Mouse (Mus musculus): ENCODE data around the gene Msl1. TPM values are rescaled to one million over a fixed set of nuclear protein-coding genes. Genes with fewer than 3 reads are reported as not detected.
"Not testable (repeated sequence)": the region's sequence is repeated elsewhere in the genome, so short reads cannot be mapped to it uniquely, and the experiment has no call there.

Msl1 gene
- polyA plus RNA-seq, 1 experiment = 39.0 TPM

GRCm38 (mm10) chr11:98808417-98808816 lies 13.1 kb downstream of the Msl1 start:
- TF ChIP-seq CTCF (IDR thresholded peaks at IDR 0.05; ENCODE audit: insufficient read depth, low read length) = no peak
- TF ChIP-seq POLR2A (IDR thresholded peaks at IDR 0.05; ENCODE audit: borderline replicate concordance, extremely low read depth, low read depth, low read length) = no peak
- H3K4me1 ChIP-seq (ENCODE audit: control insufficient read depth, insufficient read depth, low read length) = peaks cover 4% of the 10 kb centered on the region; the same call in 1 of the 2 replicates
- 61% methylated on average over 2 of the region's 2 CpGs for WGBS
- no peak for DNase-seq
- no peak overlapping the region for H3K4me3 ChIP-seq (replicated peaks; ENCODE audit: extremely low read depth, low read depth, low read length)

- DNase-seq = peak; percentile 98
- WGBS = under 1% methylated on average over 84 of the region's 84 CpGs
- Histone ChIP-seq H3K4me3 (replicated peaks; ENCODE audit: extremely low read depth, low read depth, low read length) (peak overlapping the region; percentile 73), H3K4me1 (ENCODE audit: control insufficient read depth, insufficient read depth, low read length) (peaks cover 4% of the 10 kb centered on the region; the same call in 1 of the 2 replicates)
- TF ChIP-seq POLR2A (IDR thresholded peaks at IDR 0.05; ENCODE audit: borderline replicate concordance, extremely low read depth, low read depth, low read length) (peak; percentile 78; the same call in 1 of the 2 replicates), CTCF (IDR thresholded peaks at IDR 0.05; ENCODE audit: insufficient read depth, low read length) (no peak)
Measured at GRCm38 (mm10) chr11:98809457-98810290, 14.4 kb downstream of the Msl1 start.

DNA sequence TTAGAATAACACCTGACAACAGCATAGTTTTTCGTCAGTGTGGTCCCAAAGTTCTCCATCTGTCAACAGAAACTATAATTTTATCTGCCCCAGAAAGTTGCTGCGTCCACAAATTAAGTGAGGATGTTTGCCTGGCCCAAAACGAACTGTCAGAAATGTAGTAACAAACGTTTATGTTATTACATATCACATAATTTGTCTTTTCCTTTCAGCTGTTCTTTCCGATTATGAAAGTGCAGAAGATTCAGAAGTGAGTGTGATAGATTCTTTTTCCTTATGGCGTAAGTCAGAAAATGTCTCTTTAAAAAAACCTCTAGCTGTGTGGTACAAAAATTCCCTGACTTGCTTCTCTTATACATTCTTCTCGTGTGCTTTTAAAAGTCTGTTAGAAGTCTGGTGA lies 15.4 kb downstream of the Msl1 start:
- TF ChIP-seq POLR2A (IDR thresholded peaks at IDR 0.05; ENCODE audit: borderline replicate concordance, extremely low read depth, low read depth, low read length) = no peak
- TF ChIP-seq CTCF (IDR thresholded peaks at IDR 0.05; ENCODE audit: insufficient read depth, low read length) = no peak
- Histone ChIP-seq H3K4me3 (replicated peaks; ENCODE audit: extremely low read depth, low read depth, low read length) (peak overlapping the region; percentile 69), H3K4me1 (ENCODE audit: control insufficient read depth, insufficient read depth, low read length) (peaks cover 4% of the 10 kb centered on the region; the same call in 1 of the 2 replicates)
- 43% methylated on average over 7 of the region's 7 CpGs for WGBS
- no peak for DNase-seq

DNA sequence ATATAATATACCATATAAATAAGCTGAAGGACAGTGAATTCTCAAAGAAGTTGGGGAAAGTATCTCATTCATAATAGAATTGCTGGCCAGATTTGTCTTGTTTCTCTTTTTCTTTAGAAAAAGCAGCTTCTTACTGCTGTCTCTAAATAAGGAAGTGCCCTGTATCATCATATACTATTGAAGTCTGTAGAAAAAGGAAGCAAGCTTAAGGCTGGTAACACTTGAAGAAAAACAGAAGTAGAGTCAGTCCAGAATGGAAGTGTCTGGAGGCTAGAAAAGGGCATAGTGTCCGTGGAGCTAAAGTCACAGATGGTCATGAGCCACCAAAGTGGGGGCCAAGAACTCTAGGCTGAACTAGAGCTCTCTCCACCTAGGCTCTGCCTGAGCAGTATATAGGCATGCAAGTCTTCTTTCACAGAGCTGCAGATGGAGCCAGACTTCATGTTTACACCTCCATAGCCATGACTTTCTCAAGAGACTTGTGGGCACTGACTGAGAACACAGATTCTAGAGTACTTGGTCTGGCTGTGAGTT lies 21.5 kb downstream of the Msl1 start:
- DNase-seq = no peak
- H3K4me1 ChIP-seq (ENCODE audit: control insufficient read depth, insufficient read depth, low read length) = no peaks in the 10 kb centered on the region
- no peak overlapping the region for H3K4me3 ChIP-seq (replicated peaks; ENCODE audit: extremely low read depth, low read depth, low read length)
- no peak for TF ChIP-seq POLR2A (IDR thresholded peaks at IDR 0.05; ENCODE audit: borderline replicate concordance, extremely low read depth, low read depth, low read length)
- TF ChIP-seq CTCF (IDR thresholded peaks at IDR 0.05; ENCODE audit: insufficient read depth, low read length) = no peak
- WGBS = 92% methylated on average over 1 of the region's 1 CpGs

DNA sequence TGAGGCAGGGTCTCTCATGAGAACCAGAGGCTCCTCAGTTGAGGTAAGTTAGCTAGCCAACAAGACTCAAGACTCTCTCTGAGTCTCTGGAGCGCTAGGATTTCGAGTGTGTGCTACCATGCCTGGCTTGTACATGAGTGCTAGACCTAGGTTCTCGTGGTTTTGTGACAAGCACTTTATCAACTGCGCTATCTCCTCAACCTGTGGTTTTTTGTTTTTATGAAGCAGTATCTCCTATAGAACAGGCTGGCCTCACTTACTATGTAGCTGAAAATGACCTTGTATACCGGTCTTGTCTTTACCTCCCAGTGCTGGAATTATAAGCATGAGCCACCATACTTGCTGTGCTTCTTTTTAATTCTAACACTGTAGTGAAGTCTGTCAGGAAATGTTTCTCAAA lies 25.7 kb downstream of the Msl1 start:
- no peaks in the 10 kb centered on the region for H3K4me1 ChIP-seq (ENCODE audit: control insufficient read depth, insufficient read depth, low read length)
- no peak for TF ChIP-seq POLR2A (IDR thresholded peaks at IDR 0.05; ENCODE audit: borderline replicate concordance, extremely low read depth, low read depth, low read length)
- TF ChIP-seq CTCF (IDR thresholded peaks at IDR 0.05; ENCODE audit: insufficient read depth, low read length) = no peak

GRCm38 (mm10) chr11:98826071-98826470 lies 30.8 kb downstream of the Msl1 start:
- 96% methylated on average over 2 of the region's 2 CpGs for WGBS
- not testable (repeated sequence) for DNase-seq; H3K4me3 ChIP-seq (replicated peaks; ENCODE audit: extremely low read depth, low read depth, low read length); H3K4me1 ChIP-seq (ENCODE audit: control insufficient read depth, insufficient read depth, low read length)

More for the DNA sequence above, 25.7 kb downstream of the Msl1 start:
- DNase-seq = no peak
- 90% methylated on average over 5 of the region's 5 CpGs for WGBS
- H3K4me3 ChIP-seq (replicated peaks; ENCODE audit: extremely low read depth, low read depth, low read length) = no peak overlapping the region

GRCm38 (mm10) chr11:98827877-98828276 lies 32.6 kb downstream of the Msl1 start:
- WGBS = 84% methylated on average over 2 of the region's 2 CpGs
- DNase-seq = no peak
- no peak overlapping the region for H3K4me3 ChIP-seq (replicated peaks; ENCODE audit: extremely low read depth, low read depth, low read length)
- TF ChIP-seq POLR2A (IDR thresholded peaks at IDR 0.05; ENCODE audit: borderline replicate concordance, extremely low read depth, low read depth, low read length) (no peak), CTCF (IDR thresholded peaks at IDR 0.05; ENCODE audit: insufficient read depth, low read length) (no peak)
- H3K4me1 ChIP-seq (ENCODE audit: control insufficient read depth, insufficient read depth, low read length) = peaks cover 7% of the 10 kb centered on the region

GRCm38 (mm10) chr11:98829091-98829775 lies 33.9 kb downstream of the Msl1 start:
- TF ChIP-seq POLR2A (IDR thresholded peaks at IDR 0.05; ENCODE audit: borderline replicate concordance, extremely low read depth, low read depth, low read length) = no peak
- peak; percentile 63 for TF ChIP-seq CTCF (IDR thresholded peaks at IDR 0.05; ENCODE audit: insufficient read depth, low read length)
- WGBS = 62% methylated on average over 12 of the region's 12 CpGs
- Histone ChIP-seq H3K4me1 (ENCODE audit: control insufficient read depth, insufficient read depth, low read length) (peaks cover 7% of the 10 kb centered on the region), H3K4me3 (replicated peaks; ENCODE audit: extremely low read depth, low read depth, low read length) (no peak overlapping the region)
- DNase-seq = no peak

DNA sequence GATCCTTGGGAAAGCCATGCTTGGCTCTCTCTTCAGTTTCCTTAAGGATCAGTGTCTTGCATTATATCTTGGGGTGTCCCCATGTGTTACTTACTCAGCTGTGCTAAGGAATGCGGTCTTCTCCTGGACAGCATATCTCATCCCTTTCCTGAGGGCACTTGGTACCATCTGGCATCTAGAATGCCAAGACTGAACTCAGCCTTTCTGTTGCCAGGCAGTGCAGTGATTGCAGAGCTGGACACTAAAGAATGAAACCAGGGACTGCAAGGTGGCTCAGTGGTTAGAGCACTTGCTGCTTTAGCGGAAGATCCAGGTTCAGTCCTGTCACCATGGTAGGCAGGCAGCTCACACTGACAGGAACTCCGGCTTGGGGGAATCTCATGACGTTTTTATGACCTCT lies 34.6 kb downstream of the Msl1 start:
- Histone ChIP-seq H3K4me3 (replicated peaks; ENCODE audit: extremely low read depth, low read depth, low read length) (no peak overlapping the region), H3K4me1 (ENCODE audit: control insufficient read depth, insufficient read depth, low read length) (peaks cover 7% of the 10 kb centered on the region)
- WGBS = 58% methylated on average over 4 of the region's 4 CpGs
- TF ChIP-seq CTCF (IDR thresholded peaks at IDR 0.05; ENCODE audit: insufficient read depth, low read length) (no peak), POLR2A (IDR thresholded peaks at IDR 0.05; ENCODE audit: borderline replicate concordance, extremely low read depth, low read depth, low read length) (no peak)
- DNase-seq = no peak
